Mouse (Mus musculus) adrenal gland, postnatal 4 days (tissue): ENCODE data around the gene Gm20388. TPM values are rescaled to one million over a fixed set of nuclear protein-coding genes. Genes with fewer than 3 reads are reported as not detected.
"Not testable (repeated sequence)": the region's sequence is repeated elsewhere in the genome, so short reads cannot be mapped to it uniquely, and the experiment has no call there.

Source experiments
- DNase-seq, 2 experiments: peaks; one replicate each; pipeline ENCODE4 v3.0.0; 2021 to 2022; ENCODE audit warnings: low spot score in 2 of 2, mixed read lengths in 2 of 2
- total RNA-seq, 2 experiments: library from RNA; stranded (reverse); gene quantifications; 2 replicates each; pipeline ENCODE4 v1.2.3; 2021

Gm20388 gene
- total RNA-seq, 2 experiments from 2014 or later = 8.8 TPM; not detected in 1

DNA sequence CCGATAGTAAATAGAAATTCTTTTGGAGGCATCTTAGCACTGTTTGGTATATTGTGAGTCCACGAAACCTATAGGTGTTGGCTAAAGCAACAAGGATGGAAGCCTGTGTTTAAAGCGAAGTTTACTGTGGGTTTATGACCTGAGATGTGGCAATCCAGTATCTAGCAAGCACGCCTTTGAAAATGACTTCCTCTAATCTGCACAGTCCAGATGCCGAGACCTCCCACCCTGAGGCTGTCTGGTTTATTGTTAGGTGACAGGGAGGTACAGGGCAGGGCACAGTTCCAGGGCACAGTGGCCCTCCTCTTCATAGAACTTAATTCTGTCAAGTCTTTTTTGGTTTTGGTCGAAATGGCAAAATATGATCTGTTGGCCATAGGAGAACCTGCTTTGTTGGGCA is 3166.6 kb downstream of the Gm20388 start:
- no peak for DNase-seq

DNA sequence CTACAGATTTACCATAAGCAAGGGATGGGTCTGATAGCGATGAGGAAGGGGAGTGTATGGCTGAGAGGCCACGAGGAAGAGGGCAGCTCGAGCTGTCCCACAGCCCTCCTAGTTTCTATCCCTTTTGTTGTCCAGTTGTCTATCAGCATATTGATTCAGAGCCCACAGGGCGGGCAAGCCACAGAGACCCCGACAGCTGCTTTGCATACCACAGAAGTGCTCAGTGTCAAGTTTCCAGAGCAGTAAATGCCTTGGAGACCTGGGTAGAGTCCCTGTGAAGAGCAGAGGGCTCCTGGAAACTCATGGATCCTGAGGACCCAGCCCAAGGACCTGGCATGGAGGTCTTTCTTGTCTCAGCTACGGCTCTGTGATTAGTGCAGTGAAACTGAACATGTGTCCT is 3172.4 kb downstream of the Gm20388 start:
- DNase-seq = no peak

DNA sequence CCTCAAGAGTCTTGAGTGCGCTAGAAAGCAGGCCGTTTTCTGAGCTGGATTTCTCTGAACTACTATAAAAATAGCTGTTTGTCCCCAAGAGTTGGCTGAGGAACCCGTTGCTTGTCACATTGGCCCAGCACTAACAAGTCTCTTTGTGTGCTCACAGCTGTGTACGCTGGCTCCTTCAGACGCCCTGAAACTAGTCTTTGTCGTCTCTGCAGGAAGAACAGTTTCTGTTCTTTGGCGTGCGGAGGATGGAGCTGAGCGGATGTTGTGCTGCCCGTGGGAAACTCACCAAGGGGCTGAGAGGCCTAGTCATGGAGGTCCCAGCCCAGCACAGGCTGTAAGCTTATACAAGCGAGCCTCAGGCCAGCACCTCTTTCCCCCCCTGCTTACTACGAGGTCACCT is 3173.0 kb downstream of the Gm20388 start:
- DNase-seq = no peak

DNA sequence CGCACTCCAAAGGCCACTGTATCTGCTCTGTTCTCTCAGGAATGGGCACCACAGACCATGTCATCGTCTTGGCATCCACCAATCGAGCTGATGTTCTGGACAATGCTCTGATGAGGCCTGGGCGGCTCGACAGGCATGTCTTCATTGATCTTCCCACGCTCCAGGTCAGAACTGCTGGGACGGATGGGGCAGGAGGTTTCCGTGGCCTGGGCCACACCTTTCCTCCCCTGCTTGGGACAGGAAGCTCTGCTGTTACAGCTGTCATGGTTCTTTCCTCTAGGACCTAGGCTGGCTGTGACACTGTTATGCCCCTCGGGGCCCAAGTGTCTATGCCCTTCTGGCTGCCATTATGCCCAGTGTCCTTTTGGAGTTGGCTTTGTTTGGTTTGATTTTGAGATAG is 3176.6 kb downstream of the Gm20388 start:
- DNase-seq = no peak

DNA sequence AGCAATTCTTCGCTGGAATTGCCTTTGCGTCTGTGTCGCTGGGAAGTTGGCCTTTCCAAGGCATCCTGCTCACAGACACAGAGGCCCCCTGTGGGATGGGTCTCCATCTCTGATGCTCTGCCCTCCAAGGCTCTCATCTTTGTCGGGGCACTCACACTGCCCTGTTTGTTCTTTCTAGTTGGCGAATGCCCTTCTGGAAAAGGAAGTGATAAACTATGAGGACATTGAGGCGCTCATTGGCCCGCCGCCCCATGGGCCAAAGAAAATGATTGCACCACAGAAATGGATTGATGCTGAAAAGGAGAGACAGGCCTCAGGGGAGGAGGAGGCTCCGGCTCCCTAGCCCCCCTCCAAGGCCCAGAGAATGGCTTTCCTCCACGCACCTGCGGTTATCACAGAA is 3186.6 kb downstream of the Gm20388 start:
- no peak for DNase-seq

DNA sequence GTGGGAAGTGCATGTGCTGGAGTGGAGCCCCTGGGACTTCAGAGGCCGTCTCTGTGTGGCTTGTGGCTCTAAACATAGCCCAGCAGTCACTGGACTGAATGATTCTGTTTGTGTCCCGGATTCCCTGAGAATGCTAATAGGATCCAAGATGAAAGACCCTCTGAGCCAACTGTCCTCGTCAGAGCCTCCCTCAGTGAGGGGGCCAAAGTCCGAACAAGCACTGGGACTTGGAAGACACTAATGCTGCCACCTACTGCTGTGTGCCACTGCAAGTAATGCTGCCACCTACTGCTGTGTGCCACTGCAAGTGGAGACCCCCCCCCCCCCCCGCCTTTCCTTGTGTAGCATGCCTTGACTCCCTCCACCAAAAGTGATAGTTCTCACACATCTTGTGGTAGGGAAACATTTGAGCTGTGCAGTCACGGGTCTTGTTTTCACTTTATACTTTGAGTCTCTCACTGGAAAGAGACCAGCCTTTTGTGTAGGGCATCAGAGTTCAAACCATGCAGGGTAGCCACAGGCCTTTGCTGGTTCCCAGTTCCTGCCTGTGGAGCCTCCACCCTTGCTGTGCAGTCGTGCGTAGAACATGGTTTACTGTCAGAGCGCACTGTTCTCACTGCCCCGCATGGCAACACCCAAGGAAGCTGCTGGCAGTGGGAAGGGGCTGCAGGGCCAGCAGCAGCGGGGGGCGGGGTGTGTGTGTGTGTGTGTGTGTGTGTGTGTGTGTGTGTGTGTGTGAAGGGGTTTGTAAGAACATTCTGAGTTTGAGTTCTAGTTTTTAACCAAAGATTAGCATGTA is 3187.3 kb downstream of the Gm20388 start:
- DNase-seq = no peak

DNA sequence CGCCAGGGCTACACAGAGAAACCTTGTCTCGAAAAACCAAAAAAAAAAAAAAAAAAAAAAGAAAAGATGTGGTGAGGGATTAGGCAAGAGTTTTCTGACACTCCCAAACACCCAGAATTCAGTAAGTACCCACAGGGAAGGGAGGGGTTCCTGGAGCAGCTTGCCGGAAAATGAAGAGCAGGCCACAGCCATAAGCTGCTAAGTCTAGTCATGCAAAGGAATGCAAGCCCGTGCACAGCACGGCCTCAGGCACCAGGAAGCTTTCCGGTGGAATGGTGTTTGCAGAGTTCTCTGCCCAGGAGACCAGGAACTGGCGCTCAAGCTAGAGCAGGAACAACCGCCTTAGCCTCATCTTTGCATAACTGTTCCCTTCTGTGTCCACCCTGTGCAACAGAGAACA is 3189.6 kb downstream of the Gm20388 start:
- DNase-seq = no peak

DNA sequence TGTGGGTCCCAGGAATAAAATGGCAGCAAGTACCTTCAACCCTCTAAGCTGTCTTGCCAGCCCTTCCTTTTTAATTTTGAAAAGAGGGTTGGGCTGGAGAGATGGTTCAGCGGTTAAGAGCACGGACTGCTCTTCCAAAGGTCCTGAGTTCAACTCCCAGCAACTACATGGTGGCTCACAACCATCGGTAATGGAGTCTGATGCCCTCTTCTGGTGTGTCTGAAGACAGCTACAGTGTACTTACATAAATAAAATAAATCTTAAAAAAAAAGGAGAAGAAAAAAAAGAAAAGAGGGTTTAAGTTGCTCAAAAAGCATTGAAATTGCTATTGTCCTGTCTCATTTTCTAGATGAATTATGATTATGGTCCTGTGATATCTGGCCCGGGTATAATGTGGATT is 3190.6 kb downstream of the Gm20388 start:
- DNase-seq = no peak

DNA sequence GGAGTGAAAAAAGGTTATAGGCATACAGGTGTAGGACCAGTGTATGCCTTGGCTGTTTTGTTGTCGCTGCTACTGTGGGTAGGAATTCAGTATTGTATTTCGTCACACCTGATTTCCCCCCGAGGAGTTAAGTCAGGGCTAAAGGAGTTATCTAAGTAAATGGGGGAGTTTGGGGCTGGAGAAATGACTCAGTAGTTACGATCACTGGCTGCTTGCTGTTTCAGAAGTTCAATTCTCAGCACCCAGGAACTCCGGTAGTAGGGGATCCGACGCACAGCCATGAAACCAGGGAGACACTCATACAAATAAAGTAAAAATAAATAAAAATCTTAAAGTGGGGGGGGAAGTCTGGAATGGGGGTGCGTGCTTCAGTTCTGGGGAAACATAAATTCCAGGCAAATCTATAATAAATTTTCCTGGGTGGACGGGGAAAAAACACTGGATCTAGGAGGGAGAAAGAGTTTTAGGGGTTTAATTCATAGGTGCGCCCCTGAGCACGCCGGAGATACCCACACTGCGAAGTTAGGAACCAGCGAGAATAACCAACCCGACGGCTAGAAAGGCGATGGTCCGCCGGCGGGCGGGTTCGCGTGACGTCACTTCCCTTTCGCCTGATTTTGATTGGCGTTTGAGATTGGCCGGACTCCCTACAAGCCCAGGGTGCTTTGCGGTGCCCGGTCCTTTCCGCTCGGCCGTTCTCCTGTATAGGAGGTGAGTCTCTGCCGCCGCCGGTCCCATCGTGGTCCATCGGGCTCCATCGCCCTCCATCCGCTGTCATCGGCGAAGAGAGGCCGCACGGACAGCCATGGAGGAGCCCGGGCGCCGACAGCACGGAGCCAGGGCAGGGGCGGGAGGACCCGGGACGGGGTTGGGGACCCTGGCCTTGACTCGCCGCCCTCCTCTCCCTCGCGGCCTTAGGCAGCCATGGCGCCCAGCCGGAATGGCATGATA is 3191.4 kb downstream of the Gm20388 start, which contains the start of gene Rpl13:
Gene Rpl13 (plus strand): TSS at position 616 of the 951 bp plus-strand sequence.
- DNase-seq = peak; percentile 92 to 93

DNA sequence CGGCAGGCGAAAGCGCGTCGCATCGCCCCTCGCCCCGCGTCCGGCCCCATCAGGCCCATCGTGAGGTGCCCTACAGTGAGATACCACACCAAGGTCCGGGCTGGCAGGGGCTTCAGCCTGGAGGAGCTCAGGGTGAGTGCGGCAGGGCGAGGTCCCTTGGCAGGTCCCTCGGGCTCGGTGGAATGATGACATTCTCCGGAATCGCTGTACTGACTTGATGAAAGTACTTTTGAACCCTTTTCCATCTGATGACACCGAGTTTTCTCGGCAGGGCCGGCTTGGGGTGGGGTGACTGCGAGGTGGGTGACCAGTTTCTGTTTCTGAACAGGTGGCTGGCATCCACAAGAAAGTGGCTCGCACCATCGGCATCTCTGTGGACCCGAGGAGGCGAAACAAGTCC is 3192.2 kb downstream of the Gm20388 start:
- DNase-seq = not testable (repeated sequence)

DNA sequence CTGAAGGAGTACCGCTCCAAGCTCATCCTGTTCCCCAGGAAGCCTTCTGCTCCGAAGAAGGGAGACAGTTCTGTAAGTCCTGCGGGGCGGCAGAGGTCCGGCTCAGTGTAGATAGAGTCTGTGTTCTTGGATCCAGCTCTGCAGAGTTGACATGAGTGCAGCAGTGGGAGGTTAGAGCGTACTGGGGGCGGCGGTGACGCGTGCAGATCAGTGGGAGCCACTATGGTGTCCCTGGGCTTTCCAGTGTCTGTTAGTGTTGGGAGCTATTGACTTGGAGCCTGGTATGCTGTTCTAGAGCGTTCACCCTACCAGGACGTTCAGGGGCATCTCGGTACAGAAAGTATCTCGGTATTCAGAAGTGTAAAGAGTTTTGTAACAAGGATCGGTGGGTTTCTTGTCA is 3192.6 kb downstream of the Gm20388 start:
- no peak for DNase-seq

DNA sequence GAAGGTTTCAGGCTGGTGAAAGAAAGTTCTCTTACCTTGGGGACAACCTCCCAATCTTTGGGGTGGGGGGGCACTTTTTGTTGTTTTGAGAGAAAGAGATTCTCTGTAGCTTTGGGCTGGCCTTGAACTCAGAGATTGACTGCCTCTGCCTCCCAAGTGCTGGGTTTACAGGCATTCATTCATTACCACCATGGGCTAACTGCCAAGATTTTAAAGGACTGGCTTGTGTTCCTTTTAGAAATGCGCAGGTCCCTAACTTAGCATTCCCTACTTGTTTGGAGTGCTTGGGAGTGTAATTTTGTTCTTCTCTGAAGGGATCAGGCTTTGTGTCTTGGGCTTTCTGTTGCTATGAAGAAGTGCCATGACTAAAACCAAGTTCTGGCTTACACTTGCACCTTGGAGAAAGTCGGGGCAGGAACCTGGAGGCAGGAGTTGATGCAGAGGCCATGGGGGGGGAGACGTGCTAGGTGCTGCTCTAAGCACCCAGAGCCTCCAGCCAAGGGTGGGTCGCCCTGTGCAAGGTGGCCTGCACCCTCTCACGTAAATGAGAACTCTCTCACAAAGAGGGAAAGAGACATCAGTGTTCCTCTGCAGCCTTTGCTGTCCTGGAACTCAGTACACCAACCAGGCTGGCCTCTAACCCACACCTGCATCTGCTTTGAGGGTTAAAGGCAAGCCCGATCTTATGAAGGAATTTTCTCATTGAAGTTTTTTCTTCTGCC is 3193.6 kb downstream of the Gm20388 start:
- DNase-seq = no peak

DNA sequence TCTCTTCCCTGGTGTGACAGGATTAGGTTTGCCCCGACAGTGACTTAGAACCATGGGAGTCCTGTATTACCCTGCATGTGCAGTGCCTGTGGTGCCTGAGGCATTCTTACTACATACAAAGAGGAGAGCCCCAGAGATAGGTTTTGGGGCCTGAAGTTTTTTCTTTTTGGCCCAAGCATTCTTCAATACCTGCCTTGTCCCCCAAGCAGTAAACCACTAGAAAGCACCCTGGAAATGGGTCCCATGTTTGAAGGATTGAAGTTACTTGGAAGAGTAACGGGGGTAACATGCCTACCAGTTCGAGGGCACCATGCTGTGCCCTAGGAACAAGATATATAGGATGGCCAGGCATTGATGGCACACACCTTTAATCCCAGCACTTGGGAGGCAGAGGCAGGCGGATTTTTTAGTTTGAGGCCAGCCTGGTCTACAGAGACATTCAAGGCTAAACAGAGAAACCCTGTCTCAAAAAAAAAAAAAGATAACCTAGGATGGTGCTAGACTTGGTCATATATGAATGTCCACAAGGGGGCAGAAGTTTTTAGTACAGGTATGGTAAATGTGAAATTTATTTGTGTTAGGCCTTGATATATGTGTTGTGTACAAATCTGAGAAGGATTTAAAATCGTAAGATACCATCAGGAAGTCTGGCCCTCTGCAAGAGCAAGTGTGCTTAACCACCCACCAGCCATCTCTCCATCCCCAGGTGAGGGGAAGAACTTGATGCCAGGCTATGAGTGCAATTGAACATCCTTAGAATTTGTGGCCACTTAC is 3195.1 kb downstream of the Gm20388 start:
- DNase-seq = no peak

DNA sequence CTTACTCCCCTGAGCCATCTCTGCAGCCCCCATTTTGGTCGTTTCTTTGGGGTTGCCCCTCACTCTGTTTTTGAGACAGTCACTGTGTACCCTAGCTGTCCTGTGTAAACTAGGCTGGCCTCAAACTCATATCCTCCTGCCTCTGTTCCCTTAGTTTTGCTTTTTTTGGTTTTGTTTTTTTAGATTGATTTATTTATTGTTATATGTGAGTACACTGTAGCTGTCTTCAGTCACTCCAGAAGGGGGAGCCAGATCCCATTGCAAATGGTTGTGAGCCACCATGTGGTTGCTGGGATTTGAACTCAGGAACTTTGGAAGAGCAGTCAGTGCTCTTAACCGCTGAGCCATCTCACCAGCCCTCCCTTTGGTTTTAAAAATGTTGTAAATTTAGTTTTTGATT is 3195.9 kb downstream of the Gm20388 start:
- no peak for DNase-seq

DNA sequence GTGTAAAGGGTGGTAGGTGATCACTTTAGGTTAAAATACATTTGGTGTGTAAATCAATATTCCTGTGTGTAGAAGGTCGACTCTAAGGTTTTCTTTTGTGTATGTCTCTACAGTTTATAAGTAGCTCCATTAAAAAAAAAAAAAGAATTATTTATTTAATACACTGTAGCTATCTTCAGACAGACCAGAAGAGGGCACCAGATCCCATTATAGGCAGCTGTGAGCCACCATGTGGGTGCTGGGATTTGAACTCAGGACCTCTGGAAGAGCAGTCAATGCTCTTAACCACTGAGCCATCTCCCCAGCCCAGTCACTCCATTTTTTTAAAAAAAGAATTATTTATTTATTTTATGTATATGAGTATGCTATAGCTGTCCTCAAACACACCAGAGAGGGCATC is 3197.4 kb downstream of the Gm20388 start:
- no peak for DNase-seq

DNA sequence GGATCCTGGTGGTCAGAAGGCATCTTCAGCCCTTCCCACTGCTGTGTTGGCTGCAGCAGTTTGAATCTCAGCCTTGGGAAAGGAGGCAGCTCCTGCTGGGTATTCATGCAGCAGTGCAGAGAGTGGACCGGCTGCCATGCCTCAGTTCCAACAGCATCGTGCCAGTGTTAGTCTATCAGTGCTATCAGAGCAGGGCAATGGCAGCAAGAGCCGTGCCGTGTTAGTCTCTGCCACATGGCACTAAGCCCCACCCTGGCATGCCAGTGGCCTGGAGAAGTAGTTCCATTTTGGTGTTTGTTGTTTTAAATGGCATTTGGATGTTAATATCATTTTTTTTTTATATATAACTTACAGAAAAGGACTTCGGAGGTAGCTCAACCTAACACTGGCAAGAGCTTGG is 3198.3 kb downstream of the Gm20388 start:
- DNase-seq = no peak

DNA sequence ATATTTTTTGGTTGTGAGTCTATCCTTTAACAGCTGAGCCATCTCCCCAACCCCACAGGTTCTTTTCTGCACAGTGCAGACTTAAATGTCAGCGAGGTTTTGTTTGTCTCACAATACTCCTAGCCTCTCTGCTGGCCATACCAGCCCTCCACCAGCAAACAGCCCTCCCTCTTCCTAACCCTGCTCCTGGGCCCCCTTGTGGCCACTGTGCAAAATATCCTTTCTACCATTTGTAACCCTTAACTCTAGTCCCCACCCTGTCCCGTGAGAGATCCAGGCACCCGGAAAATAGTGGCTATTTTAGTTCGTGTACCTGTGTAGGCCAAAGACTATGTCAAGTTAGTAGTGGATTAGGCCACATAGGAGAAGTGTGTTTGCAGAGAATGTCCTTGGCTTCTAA is 3200.0 kb downstream of the Gm20388 start:
- DNase-seq = peak in 1 of 2 experiments; percentile 29

DNA sequence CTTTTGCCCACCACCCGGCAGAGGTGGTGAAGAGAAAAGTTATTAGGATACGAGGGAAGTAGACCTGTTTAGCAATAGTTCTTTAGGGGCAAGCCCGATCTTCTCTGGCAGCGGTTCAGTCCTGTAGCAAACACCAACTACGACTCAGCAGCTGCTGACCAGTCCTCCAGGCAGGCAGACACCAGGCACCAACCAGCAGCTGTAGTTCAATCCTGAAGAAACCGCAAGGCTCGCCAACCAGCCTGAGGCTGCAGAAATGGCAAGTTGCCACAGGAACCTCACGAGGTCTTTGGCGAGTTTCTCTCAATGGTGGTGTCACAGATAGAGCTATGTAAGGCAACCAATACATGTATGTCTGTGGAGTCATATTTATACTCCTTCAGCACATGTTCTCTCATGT is 3202.3 kb downstream of the Gm20388 start:
- no peak for DNase-seq

DNA sequence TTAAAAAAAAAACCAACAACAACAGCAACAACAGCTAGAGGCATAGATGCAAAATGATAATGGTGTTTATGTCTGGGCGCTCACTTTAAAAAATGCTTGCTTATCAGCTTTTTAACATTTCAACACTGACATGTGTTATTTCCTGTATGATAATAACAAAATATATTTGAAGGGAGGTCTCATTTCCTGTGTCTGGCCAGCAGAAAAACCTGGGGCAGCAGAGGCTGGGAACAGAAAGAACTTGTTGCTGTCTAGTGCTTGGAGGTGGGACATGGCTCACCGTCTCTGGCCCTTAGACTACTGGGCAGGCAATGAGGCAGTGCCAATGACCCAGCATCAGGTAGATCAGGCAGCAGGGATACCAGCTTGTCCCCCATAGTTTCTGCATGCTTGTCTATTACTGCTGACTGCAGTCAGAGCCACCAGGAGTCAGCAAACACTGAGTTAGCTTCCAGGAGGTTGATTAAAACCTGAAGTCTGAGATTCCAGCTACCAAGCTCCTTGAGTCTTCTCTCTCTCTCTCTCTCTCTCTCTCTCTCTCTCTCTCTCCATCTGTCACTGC is 3203.3 kb downstream of the Gm20388 start:
- no peak for DNase-seq

DNA sequence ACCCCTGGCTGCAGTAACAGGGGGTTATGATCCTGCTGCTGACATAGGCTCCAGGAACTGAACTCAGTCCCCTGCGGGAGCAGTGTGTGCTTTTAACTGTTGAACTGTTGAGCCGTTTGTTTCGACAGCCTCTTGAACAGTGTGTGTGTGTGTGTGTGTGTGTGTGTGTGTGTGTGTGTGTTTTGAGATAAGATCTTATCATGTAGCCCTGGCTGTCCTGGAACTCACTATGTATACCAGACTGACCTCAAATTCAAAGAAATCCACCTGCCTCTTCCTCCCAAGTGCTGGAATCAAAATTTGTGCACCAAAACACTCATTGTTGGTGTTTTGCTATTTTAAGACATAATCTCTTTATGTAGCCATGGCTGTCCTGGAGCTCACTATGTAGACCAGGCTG is 3204.0 kb downstream of the Gm20388 start:
- no peak for DNase-seq
